In the genomic region with DNA sequence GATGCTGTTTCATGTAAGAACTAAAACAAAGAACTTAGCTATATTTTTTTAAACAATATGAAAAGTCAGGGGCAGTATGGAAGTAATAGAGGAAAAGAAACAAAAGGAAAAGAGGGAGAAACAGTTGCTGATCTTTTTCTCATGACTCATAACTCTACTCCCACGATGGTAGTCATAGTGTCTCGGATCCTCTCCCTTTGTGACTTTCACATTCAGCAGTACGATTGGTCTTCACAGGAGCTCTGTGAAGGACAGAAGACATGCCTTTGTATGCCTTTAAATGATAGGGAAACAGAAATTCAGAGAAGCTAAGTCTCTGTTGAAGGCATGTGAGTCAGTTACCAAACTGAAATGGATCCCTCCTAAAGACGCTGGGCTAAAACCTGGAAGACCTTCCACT, we compare ENCODE assay signal across 22 mouse cellular contexts.
DNase-seq lines count a peak whose midpoint lies in the region; ATAC-seq and TF ChIP-seq lines count a peak whose summit lies in the region.
"Had no signal": no experiment of that assay in that cellular context is flagged by ENCODE, and none has a peak within 500 bp of the region (broad histone marks: within the 10 kb centered on the region; RNA-seq: fewer than 3 reads in every experiment).

No protein-coding gene starts in this region.

- H3K9me3 ChIP-seq in hindbrain, embryonic 14.5 days (ENCODE audit: control insufficient read depth, low read length): no peaks in the 10 kb centered on the region
- no peaks in the 10 kb centered on the region for H3K9me3 ChIP-seq in hindbrain, embryonic 11.5 days (ENCODE audit: control insufficient read depth, low read length)

- no peak overlapping the region for H3K4me3 ChIP-seq in hindbrain, embryonic 14.5 days (replicated peaks; ENCODE audit: low read length)
- no peak overlapping the region for H3K4me3 ChIP-seq in hindbrain, embryonic 11.5 days (ENCODE audit: low read depth, low read length)
- no peak overlapping the region for H3K4me3 ChIP-seq in myocyte
- H3K4me3 ChIP-seq: heart, adult 2 months had no signal

- no peak for ATAC-seq in hindbrain, embryonic 14.5 days (ENCODE audit: low FRiP score)
- ATAC-seq in hindbrain, embryonic 11.5 days (ENCODE audit: low FRiP score): no peak
- ATAC-seq: forebrain, embryonic 14.5 days; forebrain, postnatal 0 days; intestine, postnatal 0 days; Patski had no signal

- H3ac ChIP-seq in myocyte (ENCODE audit: control insufficient read depth, insufficient read length): no peak overlapping the region

- no peaks in the 10 kb centered on the region for H3K36me3 ChIP-seq in hindbrain, embryonic 14.5 days (replicated peaks; ENCODE audit: control insufficient read depth, insufficient read depth)
- no peaks in the 10 kb centered on the region for H3K36me3 ChIP-seq in hindbrain, embryonic 11.5 days (ENCODE audit: control insufficient read depth, insufficient read depth, low read length)
- no peaks in the 10 kb centered on the region for H3K36me3 ChIP-seq in myocyte (ENCODE audit: control insufficient read depth, insufficient read depth)

- 89% methylated on average over 4 of the region's 4 CpGs for WGBS in hindbrain, embryonic 14.5 days
- 89% methylated on average over 4 of the region's 4 CpGs for WGBS in hindbrain, embryonic 11.5 days

- TF ChIP-seq POLR2A in myocyte (IDR thresholded peaks at IDR 0.05; ENCODE audit: insufficient read length, low read depth): no peak

- H3K27me3 ChIP-seq in hindbrain, embryonic 14.5 days (ENCODE audit: control insufficient read depth, insufficient read depth, low read length): no peaks in the 10 kb centered on the region
- H3K27me3 ChIP-seq in hindbrain, embryonic 11.5 days (ENCODE audit: control insufficient read depth, insufficient read depth, low read length): no peaks in the 10 kb centered on the region
- no peaks in the 10 kb centered on the region for H3K27me3 ChIP-seq in myocyte (ENCODE audit: control insufficient read depth, insufficient read depth, insufficient read length)
- H3K27me3 ChIP-seq: Patski had no signal

- H3K4me2 ChIP-seq in hindbrain, embryonic 14.5 days (replicated peaks): no peak overlapping the region
- no peak overlapping the region for H3K4me2 ChIP-seq in hindbrain, embryonic 11.5 days (replicated peaks; ENCODE audit: low read depth, low read length)
- peak overlapping the region; percentile 40 for H3K4me2 ChIP-seq in myocyte (ENCODE audit: low read depth)
- H3K4me2 ChIP-seq: heart, embryonic 11.5 days had no signal

- no peaks in the 10 kb centered on the region for H3K79me2 ChIP-seq in myocyte (ENCODE audit: control insufficient read depth, insufficient read depth)

- peaks cover 8% of the 10 kb centered on the region for H3K4me1 ChIP-seq in hindbrain, embryonic 14.5 days (replicated peaks; ENCODE audit: control insufficient read depth, insufficient read depth, low read length)
- no peaks in the 10 kb centered on the region for H3K4me1 ChIP-seq in hindbrain, embryonic 11.5 days (replicated peaks; ENCODE audit: control insufficient read depth, insufficient read depth, low read length)

- peak overlapping the region; percentile 9; the same call in 1 of the 2 replicates for H3K27ac ChIP-seq in hindbrain, embryonic 14.5 days
- no peak overlapping the region for H3K27ac ChIP-seq in hindbrain, embryonic 11.5 days (ENCODE audit: low read depth, low read length)
- H3K27ac ChIP-seq: heart, adult 2 months had no signal

- H3K9ac ChIP-seq in hindbrain, embryonic 14.5 days: no peak overlapping the region
- H3K9ac ChIP-seq in hindbrain, embryonic 11.5 days (ENCODE audit: low read depth, low read length): no peak overlapping the region
- H3K9ac ChIP-seq: forebrain, postnatal 0 days had no signal

- no peak for DNase-seq in hindbrain, embryonic 14.5 days (ENCODE audit: low spot score)
- no peak for DNase-seq in hindbrain, embryonic 11.5 days (ENCODE audit: low spot score)
- DNase-seq in 3T3-L1 (ENCODE audit: low read depth, low spot score): peak; percentile 1
- peak; percentile 54 for DNase-seq in brain, adult 2 months (ENCODE audit: low read depth, low spot score)
- DNase-seq in heart, adult 9 months (ENCODE audit: low spot score in 2 of 2): no peak
- no peak for DNase-seq in thymus, postnatal 10 days (ENCODE audit: low spot score in 2 of 2)
- DNase-seq: adrenal gland, postnatal 10 days; adrenal gland, postnatal 36 days; cerebellum, adult 11-12 months; cerebellum, adult 8-10 months; cerebellum, postnatal 10 days; cerebellum, postnatal 36 days; forebrain, postnatal 0 days; gastrocnemius, postnatal 10 days; gastrocnemius, postnatal 36 days; heart, adult 2 months; kidney, adult 2 months had no signal

TF ChIP-seq in myocyte, 11 proteins besides CTCF, POLR2A, EP300 and RAD21:
- TF ChIP-seq TCF3 (IDR thresholded peaks at IDR 0.05; ENCODE audit: insufficient read length, low read depth) (no peak), REST (IDR thresholded peaks at IDR 0.05; ENCODE audit: insufficient read depth, insufficient read length) (no peak), TCF12 (IDR thresholded peaks at IDR 0.05; ENCODE audit: insufficient read depth, poor library complexity, severe bottlenecking) (no peak), MAX (IDR thresholded peaks at IDR 0.05; ENCODE audit: low read depth) (no peak), USF1 (IDR thresholded peaks at IDR 0.05; ENCODE audit: low read depth) (no peak), CEBPB (IDR thresholded peaks at IDR 0.05; ENCODE audit: insufficient read depth, poor library complexity, severe bottlenecking) (no peak), SRF (IDR thresholded peaks at IDR 0.05; ENCODE audit: control insufficient read depth, insufficient read length, low read depth) (no peak), MYOG (IDR thresholded peaks at IDR 0.05; ENCODE audit: control insufficient read depth in 1 of 3, insufficient read depth in 1 of 3, insufficient read length in 2 of 3, low read depth in 2 of 3) (no peak), MYOD1 (IDR thresholded peaks at IDR 0.05; ENCODE audit: control insufficient read depth in 1 of 3, insufficient read length in 2 of 3, low read depth in 2 of 3) (no peak), POLR2AphosphoS2 (IDR thresholded peaks at IDR 0.05; ENCODE audit: insufficient read length, low read depth) (no peak), E2F4 (IDR thresholded peaks at IDR 0.05; ENCODE audit: insufficient read depth) (no peak)

Comparison
In these comparisons a context has a peak if more than half of its experiments do, and no peak if none do; other contexts are left out.
1. DNase-seq: peak in 3T3-L1 (single experiment) and brain, adult 2 months (single experiment); none in hindbrain, embryonic 14.5 days (single experiment), hindbrain, embryonic 11.5 days (single experiment), heart, adult 9 months (0 of 2) and thymus, postnatal 10 days (0 of 2).